Mouse (Mus musculus) lung, adult 2 months (tissue): ENCODE data around the gene Ppm1h. TPM values are rescaled to one million over a fixed set of nuclear protein-coding genes. Genes with fewer than 3 reads are reported as not detected.
"Not testable (repeated sequence)": the region's sequence is repeated elsewhere in the genome, so short reads cannot be mapped to it uniquely, and the experiment has no call there.

Experiments used
- DNase-seq: peaks from one replicate; pipeline ENCODE4 v3.0.0; 2022
- H3K4me1 ChIP-seq: fragments of 200-500 bp; 2 replicates; pipeline ENCODE4 v1.6.1; 2011; ENCODE audit warnings: low read length; ENCODE audit not compliant: control insufficient read depth, insufficient read depth
- H3K4me3 ChIP-seq: fragments of 200-500 bp; replicated peaks from 2 replicates; pipeline ENCODE3; 2011; ENCODE audit warnings: low read depth, mild to moderate bottlenecking, control low read depth, low read length; ENCODE audit errors: extremely low read depth
- CTCF ChIP-seq: fragments of 200-500 bp; IDR thresholded peaks from 2 replicates; pipeline ENCODE4 v1.5.1; 2011; ENCODE audit warnings: mild to moderate bottlenecking, low read length, control low read depth; ENCODE audit not compliant: insufficient read depth
- POLR2A ChIP-seq: fragments of 200-500 bp; IDR thresholded peaks from 2 replicates; pipeline ENCODE4 v1.6.1; 2011; ENCODE audit warnings: low read depth, mild to moderate bottlenecking, control low read depth, low read length, borderline replicate concordance; ENCODE audit errors: extremely low read depth
- WGBS: fragments of 180-500 bp; shearing (Covaris S2); methylation state at CpG from one replicate; pipeline ENCODE4 v1.1.7; 2018; 5-methylcytosine and 5-hydroxymethylcytosine counted together
- polyA plus RNA-seq: library from polyadenylated mRNA; depleted of rRNA; stranded (reverse); fragments of >200 nt; gene quantifications from 2 replicates; pipeline ENCODE4 v1.2.3, GENCODE M21; 2012

Gene Ppm1h
- polyA plus RNA-seq, 1 experiment, result 9.2 TPM

DNA sequence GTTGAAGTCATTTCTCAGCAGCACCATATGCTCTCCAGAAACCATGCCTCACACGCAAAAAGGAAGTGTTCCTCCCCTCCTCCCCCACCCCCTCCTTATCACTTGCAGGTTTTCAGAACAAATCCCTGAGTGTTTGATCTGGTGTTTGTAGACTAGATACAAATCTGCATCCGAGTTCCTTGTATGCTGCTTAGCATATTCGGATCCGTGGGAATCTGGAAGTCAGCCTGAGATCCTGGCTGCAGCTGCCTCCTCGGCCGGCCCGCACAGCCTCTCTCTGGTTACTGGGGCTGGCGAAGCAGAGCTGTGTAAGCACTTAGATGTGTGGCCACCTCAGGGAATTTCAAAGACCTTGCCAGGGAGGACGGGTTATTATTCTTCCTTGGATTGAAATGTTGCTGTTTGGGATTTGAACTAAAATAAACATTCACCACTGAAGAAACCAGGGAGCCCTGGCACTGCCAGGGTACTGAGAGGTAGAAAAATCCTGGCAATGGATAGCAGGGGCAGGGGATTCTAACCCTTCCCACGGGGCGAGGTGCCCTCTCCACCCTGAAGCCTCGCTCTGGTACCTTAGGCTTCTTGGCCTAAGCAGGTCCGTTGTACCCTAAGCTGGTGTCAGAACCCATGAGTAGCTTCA lies 252.8 kb downstream of the Ppm1h start:
- TF ChIP-seq CTCF (no peak), POLR2A (no peak)

DNA sequence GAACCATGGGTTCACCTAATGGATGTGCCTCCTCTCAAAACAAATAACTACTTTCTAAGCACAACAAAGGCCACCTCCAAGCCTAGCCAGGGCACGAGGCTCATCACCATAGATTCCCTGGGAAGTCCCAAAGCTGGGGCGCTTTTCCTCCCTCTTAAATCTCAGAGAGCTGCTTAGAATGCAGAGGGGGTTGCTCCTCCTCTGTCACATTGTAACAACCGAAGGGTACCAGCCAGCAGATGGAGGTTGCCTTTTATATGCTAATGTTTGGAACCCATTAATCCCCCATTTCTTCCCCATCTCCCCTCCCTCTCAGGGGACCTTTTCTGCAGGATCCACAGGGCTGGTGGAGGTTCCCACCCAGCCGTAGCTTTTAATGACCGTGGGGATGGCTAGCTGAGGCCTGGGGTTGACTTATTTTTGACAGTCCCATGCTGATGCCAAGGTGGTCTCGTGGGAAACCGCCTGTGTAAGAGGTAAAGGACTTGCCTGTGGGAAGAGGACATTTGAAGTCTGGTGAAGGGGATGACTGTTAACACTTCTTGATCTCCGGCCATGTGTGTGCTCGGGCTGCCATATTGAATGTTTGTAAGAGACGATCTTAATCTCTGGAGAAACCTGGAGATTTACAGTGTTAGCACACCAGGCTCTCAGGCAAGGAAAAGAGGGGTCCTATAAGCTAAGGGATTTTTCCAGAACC lies 253.4 kb downstream of the Ppm1h start:
- WGBS, result 94% methylated on average over 10 of the region's 10 CpGs
- H3K4me1 ChIP-seq, result peaks cover 7% of the 10 kb centered on the region
- H3K4me3 ChIP-seq, result no peak overlapping the region
- TF ChIP-seq CTCF, result no peak
- TF ChIP-seq POLR2A, result no peak
- no peak for DNase-seq

More for the DNA sequence above, 252.8 kb downstream of the Ppm1h start:
- Histone ChIP-seq H3K4me1 (peaks cover 7% of the 10 kb centered on the region), H3K4me3 (no peak overlapping the region)
- no peak for DNase-seq
- WGBS, result 27% methylated on average over 13 of the region's 13 CpGs

DNA sequence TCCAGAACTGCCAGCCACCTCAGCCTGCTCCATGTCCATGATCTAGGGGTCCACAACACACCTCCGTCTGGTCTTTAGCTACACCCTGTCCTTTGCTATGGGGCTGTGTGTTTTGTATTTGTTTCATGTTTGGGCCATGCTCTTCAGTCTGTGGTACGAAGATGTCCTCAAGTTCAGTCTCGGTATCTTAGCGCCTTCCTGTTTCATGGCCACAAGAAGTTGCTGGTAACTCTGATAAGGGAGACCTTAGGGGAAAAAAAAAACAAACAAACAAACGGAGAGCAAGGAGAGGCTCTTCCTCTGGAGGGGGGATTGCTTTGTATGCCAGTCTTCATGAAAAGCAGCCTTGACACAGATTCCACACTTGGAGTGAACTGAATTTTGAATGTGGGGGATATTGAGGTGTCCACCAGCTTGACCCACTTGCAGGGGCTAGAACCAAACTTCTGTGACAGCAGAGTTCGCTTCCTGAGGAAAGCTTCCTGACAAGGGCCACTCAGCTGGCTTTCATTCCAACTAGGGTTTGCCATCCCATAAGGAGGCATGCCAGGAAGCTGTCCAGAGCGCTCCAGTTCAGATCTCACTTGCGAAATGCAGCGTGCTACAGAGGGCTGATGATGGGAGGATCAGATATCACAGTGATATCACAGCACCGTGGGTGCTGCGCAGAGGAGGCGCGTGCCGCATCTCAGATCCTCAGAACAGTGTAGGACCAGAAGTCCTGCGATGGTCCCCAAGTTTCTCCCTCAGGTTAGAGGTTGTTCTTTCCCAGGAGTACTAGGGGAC lies 254.7 kb downstream of the Ppm1h start:
- 57% methylated on average over 15 of the region's 15 CpGs for WGBS
- H3K4me1 ChIP-seq, result peaks cover 7% of the 10 kb centered on the region

DNA sequence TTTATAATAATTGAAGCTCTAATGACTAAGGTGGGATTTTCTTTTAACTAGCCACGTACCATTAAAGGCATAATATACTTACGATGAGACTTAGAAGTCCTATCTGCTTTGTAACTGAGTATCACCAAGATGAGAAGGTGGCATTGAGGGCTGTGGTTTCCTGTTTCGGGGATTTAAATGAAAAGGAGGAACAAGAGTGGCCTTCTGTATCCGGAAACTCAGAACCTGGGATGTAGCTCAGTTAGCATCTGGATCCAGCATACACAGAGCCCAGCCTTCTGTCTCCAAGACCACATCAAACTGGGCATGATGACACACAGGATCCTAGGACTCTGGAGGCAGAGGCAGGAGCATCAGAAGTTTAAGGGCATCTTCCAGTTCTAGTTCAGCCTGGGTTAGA lies 256.8 kb downstream of the Ppm1h start:
- DNase-seq, H3K4me3 ChIP-seq: not testable (repeated sequence)
- no CpG with 5 or more reads among the region's 4 CpGs for WGBS

More for the DNA sequence above, 254.7 kb downstream of the Ppm1h start:
- H3K4me3 ChIP-seq, result no peak overlapping the region
- no peak for TF ChIP-seq CTCF
- no peak for TF ChIP-seq POLR2A
- no peak for DNase-seq

DNA sequence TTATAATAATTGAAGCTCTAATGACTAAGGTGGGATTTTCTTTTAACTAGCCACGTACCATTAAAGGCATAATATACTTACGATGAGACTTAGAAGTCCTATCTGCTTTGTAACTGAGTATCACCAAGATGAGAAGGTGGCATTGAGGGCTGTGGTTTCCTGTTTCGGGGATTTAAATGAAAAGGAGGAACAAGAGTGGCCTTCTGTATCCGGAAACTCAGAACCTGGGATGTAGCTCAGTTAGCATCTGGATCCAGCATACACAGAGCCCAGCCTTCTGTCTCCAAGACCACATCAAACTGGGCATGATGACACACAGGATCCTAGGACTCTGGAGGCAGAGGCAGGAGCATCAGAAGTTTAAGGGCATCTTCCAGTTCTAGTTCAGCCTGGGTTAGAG lies 258.8 kb downstream of the Ppm1h start:
- WGBS, result no CpG with 5 or more reads among the region's 4 CpGs
- not testable (repeated sequence) for DNase-seq, H3K4me1 ChIP-seq, H3K4me3 ChIP-seq

More for the DNA sequence above, 256.8 kb downstream of the Ppm1h start:
- not testable (repeated sequence) for H3K4me1 ChIP-seq

DNA sequence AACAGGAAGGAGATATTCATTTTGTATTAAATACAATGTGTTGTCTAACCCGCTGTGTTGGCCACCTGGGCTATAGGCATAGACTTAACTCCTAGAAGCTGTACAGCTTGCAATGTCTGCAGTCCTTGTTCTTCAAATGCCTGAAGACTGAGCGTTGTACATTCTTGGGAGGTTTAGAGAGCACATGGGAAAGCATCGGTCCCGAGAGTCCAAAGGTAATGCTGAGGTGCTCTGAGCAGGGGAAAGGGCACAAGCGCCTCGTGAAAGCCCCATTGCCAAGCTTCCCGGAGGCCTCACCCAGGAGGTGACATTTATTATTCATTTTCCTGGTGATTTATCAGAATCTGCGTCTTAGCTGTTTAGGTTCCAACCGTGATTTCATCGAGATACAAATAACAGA lies 261.0 kb downstream of the Ppm1h start:
- Histone ChIP-seq H3K4me3 (no peak overlapping the region), H3K4me1 (no peaks in the 10 kb centered on the region)
- WGBS, result 91% methylated on average over 10 of the region's 10 CpGs
- DNase-seq, result no peak
- TF ChIP-seq CTCF (no peak), POLR2A (no peak)

DNA sequence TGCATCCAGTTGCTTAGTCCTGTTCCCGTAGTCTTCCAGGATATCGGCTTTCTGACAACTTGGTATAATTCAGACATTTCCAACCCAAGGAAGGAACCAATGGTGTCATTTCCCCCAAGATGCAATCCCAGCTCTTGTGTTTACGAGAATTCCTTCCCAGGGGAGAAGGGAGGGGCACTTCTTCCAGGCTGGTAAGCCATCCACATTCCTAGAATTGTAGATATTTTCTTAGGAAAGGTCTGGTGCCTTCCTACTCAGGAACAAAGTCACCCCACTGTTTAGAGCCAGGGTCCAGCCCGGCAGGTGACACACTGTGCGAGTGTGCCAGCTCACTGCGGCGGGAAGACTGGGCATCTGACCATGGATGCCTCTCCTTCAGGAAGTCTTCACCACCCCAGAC lies 264.2 kb downstream of the Ppm1h start:
- DNase-seq, result no peak
- no peak overlapping the region for H3K4me3 ChIP-seq
- TF ChIP-seq CTCF (no peak), POLR2A (no peak)
- H3K4me1 ChIP-seq, result no peaks in the 10 kb centered on the region
- 52% methylated on average over 7 of the region's 7 CpGs for WGBS

- WGBS, result 53% methylated on average over 6 of the region's 6 CpGs
- H3K4me1 ChIP-seq, result no peaks in the 10 kb centered on the region
- no peak for DNase-seq
Observed at GRCm38 (mm10) chr10:122943824-122944223, 265.3 kb downstream of the Ppm1h start.

GRCm38 (mm10) chr10:122944888-122945287 lies 266.3 kb downstream of the Ppm1h start:
- WGBS, result 71% methylated on average over 5 of the region's 5 CpGs
- Histone ChIP-seq H3K4me3 (no peak overlapping the region), H3K4me1 (no peaks in the 10 kb centered on the region)
- no peak for DNase-seq
- TF ChIP-seq CTCF (no peak), POLR2A (no peak)

More at GRCm38 (mm10) chr10:122943824-122944223, 265.3 kb downstream of the Ppm1h start:
- H3K4me3 ChIP-seq, result no peak overlapping the region
- no peak for TF ChIP-seq POLR2A
- no peak for TF ChIP-seq CTCF

DNA sequence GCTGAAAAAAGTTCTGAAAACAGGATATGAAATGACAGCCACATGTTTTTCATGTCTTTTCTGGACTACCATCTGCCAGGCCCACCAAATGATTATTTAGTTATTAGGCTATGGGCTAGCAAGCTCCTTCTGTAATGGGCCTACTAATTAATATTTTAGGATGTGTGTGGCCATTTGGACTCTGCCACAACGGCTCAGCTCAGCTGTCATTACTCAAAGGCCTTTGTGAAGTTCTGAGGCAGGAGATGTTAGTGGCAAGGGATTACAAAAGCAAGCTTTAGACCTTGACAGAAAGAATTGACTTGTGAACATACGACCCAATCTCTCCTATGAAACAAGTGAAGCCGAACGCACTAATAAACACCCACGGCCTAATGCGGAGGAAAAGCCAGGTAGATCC lies 272.4 kb downstream of the Ppm1h start:
- WGBS, result 87% methylated on average over 6 of the region's 6 CpGs
- H3K4me1 ChIP-seq, result no peaks in the 10 kb centered on the region
- H3K4me3 ChIP-seq, result no peak overlapping the region
- DNase-seq, result no peak
- no peak for TF ChIP-seq POLR2A
- no peak for TF ChIP-seq CTCF
